Mouse (Mus musculus): ENCODE measurements around the gene Trpv6. TPM values are rescaled to one million over a fixed set of nuclear protein-coding genes. Genes with fewer than 3 reads are reported as not detected.

Trpv6 gene
- 0.31 and 0.37 TPM in 2 replicates for polyA plus RNA-seq (2014; fragmentation: Nextera tagmentation; extraction: Ambion mirVana)

GRCm38 (mm10) chr6:41636178-41636577 is at the start of gene Trpv6:
Gene Trpv6 (minus strand): TSS chr6:41636405.
- H3K4me2 ChIP-seq (ENCODE audit: low read depth), result no peak within 1 kb of the TSS
- 26% methylated on average over 5 of the region's 5 CpGs for WGBS
- ATAC-seq (ENCODE audit: insufficient read depth, low FRiP score, low TSS enrichment), result no peak

GRCm38 (mm10) chr6:41685596-41685995 is 49.4 kb upstream of the Trpv6 start:
- H3K27me3 ChIP-seq (ENCODE audit: control insufficient read depth, insufficient read depth, low read length), result no peaks in the 10 kb centered on the region
- no peak overlapping the region for H3K4me2 ChIP-seq (ENCODE audit: low read depth)
- H3K27ac ChIP-seq (ENCODE audit: low read depth, low read length), result no peak overlapping the region
- no peak overlapping the region for H3K9ac ChIP-seq (ENCODE audit: low read length)
- H3K4me3 ChIP-seq (ENCODE audit: low read depth, low read length), result no peak overlapping the region
- ATAC-seq (ENCODE audit: insufficient read depth, low FRiP score, low TSS enrichment), result no peak
- H3K9me3 ChIP-seq (ENCODE audit: control insufficient read depth, low read length), result no peaks in the 10 kb centered on the region
- H3K36me3 ChIP-seq (ENCODE audit: control insufficient read depth, insufficient read depth, low read length), result no peaks in the 10 kb centered on the region
- H3K4me1 ChIP-seq (ENCODE audit: control insufficient read depth, insufficient read depth, low read length), result no peaks in the 10 kb centered on the region
- 78% methylated on average over 3 of the region's 3 CpGs for WGBS
- no peak for DNase-seq (ENCODE audit: low spot score)

More at GRCm38 (mm10) chr6:41636178-41636577, at the start of gene Trpv6:
- H3K27ac ChIP-seq (ENCODE audit: low read depth, low read length), result no peak within 1 kb of the TSS
- H3K4me1 ChIP-seq (ENCODE audit: control insufficient read depth, insufficient read depth, low read length), result no peaks in the 10 kb centered on the region
- H3K9ac ChIP-seq (ENCODE audit: low read length), result no peak within 1 kb of the TSS
- no peaks in the 10 kb centered on the region for H3K9me3 ChIP-seq (ENCODE audit: control insufficient read depth, low read length)
- no peak for DNase-seq (ENCODE audit: low spot score)
- no peak within 1 kb of the TSS for H3K4me3 ChIP-seq (ENCODE audit: low read depth, low read length)
- no peaks in the 10 kb centered on the region for H3K36me3 ChIP-seq (ENCODE audit: control insufficient read depth, insufficient read depth, low read length)
- H3K27me3 ChIP-seq (ENCODE audit: control insufficient read depth, insufficient read depth, low read length), result no peaks in the 10 kb centered on the region

DNA sequence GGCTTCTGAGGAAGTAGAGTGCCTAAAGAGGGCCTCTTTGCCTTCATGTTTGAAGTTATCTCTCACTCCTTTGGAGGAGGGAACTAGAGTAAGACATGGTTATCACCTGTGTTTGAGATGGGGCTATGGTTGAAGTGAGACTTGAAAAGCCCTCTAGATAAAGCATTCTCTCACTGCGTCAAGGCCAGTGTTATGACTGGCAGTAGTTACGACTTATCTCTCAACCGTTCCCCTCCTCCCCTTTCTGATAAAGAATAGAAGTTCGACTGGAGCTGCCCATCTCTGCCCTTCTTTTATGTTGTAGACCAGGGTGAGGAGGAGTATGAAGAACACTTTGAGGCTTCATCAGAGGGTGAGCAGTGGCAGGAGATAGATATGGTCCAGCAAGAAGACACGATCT is 48.7 kb upstream of the Trpv6 start:
- 91% methylated on average over 5 of the region's 5 CpGs for WGBS
- H3K9me3 ChIP-seq (ENCODE audit: control insufficient read depth, low read length), result no peaks in the 10 kb centered on the region
- H3K27me3 ChIP-seq (ENCODE audit: control insufficient read depth, insufficient read depth, low read length), result no peaks in the 10 kb centered on the region
- no peaks in the 10 kb centered on the region for H3K36me3 ChIP-seq (ENCODE audit: control insufficient read depth, insufficient read depth, low read length)
- H3K9ac ChIP-seq (ENCODE audit: low read length), result no peak overlapping the region
- H3K4me2 ChIP-seq (ENCODE audit: low read depth), result no peak overlapping the region
- no peak for DNase-seq (ENCODE audit: low spot score)
- no peak overlapping the region for H3K4me3 ChIP-seq (ENCODE audit: low read depth, low read length)
- H3K27ac ChIP-seq (ENCODE audit: low read depth, low read length), result no peak overlapping the region
- no peaks in the 10 kb centered on the region for H3K4me1 ChIP-seq (ENCODE audit: control insufficient read depth, insufficient read depth, low read length)
- ATAC-seq (ENCODE audit: insufficient read depth, low FRiP score, low TSS enrichment), result no peak

DNA sequence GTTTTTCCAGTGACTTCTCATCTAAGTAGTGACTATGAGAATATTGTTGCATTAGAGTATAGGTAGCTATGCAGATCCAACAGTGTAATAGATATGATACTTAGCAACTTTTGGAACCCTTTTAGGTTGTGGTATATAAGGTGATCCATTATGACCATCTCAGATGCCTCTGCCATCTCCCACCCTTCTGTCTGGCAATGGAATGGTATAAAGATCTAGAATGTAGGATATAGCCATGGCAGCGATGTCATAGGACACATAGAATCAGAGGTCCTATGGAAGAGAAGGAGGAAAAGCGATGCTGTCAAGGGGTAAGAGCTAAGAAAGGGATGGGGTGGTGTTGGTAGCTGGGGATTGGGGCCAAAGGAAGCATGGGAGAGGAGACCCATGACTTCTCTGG is 47.9 kb upstream of the Trpv6 start, which contains the start of gene Llcfc1:
Llcfc1 (plus strand) TSS at position 301 of the 400 bp plus-strand sequence.
- Histone ChIP-seq H3K27ac (ENCODE audit: low read depth, low read length) (no peak within 1 kb of the TSS), H3K9me3 (ENCODE audit: control insufficient read depth, low read length) (no peaks in the 10 kb centered on the region), H3K4me3 (ENCODE audit: low read depth, low read length) (no peak within 1 kb of the TSS), H3K4me2 (ENCODE audit: low read depth) (no peak within 1 kb of the TSS), H3K4me1 (ENCODE audit: control insufficient read depth, insufficient read depth, low read length) (no peaks in the 10 kb centered on the region), H3K27me3 (ENCODE audit: control insufficient read depth, insufficient read depth, low read length) (no peaks in the 10 kb centered on the region), H3K36me3 (ENCODE audit: control insufficient read depth, insufficient read depth, low read length) (no peaks in the 10 kb centered on the region), H3K9ac (ENCODE audit: low read length) (no peak within 1 kb of the TSS)
- ATAC-seq (ENCODE audit: insufficient read depth, low FRiP score, low TSS enrichment), result no peak
- WGBS, result 84% methylated on average over 2 of the region's 2 CpGs
- DNase-seq (ENCODE audit: low spot score), result no peak

DNA sequence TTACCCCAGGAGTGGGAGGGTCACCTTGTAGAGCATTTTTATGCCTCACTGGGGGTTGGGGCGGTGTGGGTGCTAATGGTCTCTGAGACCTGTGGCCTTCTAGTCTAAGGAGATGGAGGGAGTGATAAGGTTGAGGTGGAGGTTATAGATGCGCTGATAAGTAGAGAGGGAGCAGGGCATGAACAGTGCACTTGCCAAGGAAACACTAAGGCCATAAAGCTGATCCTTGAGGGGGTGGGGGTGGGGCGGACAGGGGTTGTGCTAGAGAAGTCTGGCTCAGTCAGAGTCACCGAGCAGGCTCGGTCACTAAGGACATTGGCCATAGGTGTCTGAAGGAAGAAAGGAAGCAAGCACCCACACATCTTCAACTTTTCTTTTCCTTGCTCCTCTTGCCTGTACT is 45.5 kb upstream of the Trpv6 start:
- Histone ChIP-seq H3K4me3 (ENCODE audit: low read depth, low read length) (no peak overlapping the region), H3K4me1 (ENCODE audit: control insufficient read depth, insufficient read depth, low read length) (no peaks in the 10 kb centered on the region), H3K4me2 (ENCODE audit: low read depth) (no peak overlapping the region), H3K36me3 (ENCODE audit: control insufficient read depth, insufficient read depth, low read length) (no peaks in the 10 kb centered on the region), H3K27ac (ENCODE audit: low read depth, low read length) (no peak overlapping the region), H3K27me3 (ENCODE audit: control insufficient read depth, insufficient read depth, low read length) (no peaks in the 10 kb centered on the region), H3K9ac (ENCODE audit: low read length) (no peak overlapping the region), H3K9me3 (ENCODE audit: control insufficient read depth, low read length) (no peaks in the 10 kb centered on the region)
- 85% methylated on average over 5 of the region's 5 CpGs for WGBS
- no peak for ATAC-seq (ENCODE audit: insufficient read depth, low FRiP score, low TSS enrichment)
- no peak for DNase-seq (ENCODE audit: low spot score)

- Histone ChIP-seq H3K9ac (ENCODE audit: low read length) (no peak within 1 kb of the TSS), H3K36me3 (ENCODE audit: control insufficient read depth, insufficient read depth, low read length) (no peaks in the 10 kb centered on the region), H3K4me3 (ENCODE audit: low read depth, low read length) (no peak within 1 kb of the TSS), H3K4me1 (ENCODE audit: control insufficient read depth, insufficient read depth, low read length) (no peaks in the 10 kb centered on the region), H3K27ac (ENCODE audit: low read depth, low read length) (no peak within 1 kb of the TSS), H3K27me3 (ENCODE audit: control insufficient read depth, insufficient read depth, low read length) (no peaks in the 10 kb centered on the region), H3K9me3 (ENCODE audit: control insufficient read depth, low read length) (no peaks in the 10 kb centered on the region), H3K4me2 (ENCODE audit: low read depth) (no peak within 1 kb of the TSS)
- ATAC-seq (ENCODE audit: insufficient read depth, low FRiP score, low TSS enrichment), result no peak
- 77% methylated on average over 1 of the region's 1 CpGs for WGBS
- DNase-seq (ENCODE audit: low spot score), result no peak
These were observed 44.5 kb upstream of the Trpv6 start, which contains the start of gene Trpv5 for GRCm38 (mm10) chr6:41680669-41681068. Gene Trpv5 (minus strand): TSS chr6:41680769.

GRCm38 (mm10) chr6:41676530-41676929 is 40.3 kb upstream of the Trpv6 start:
- ATAC-seq (ENCODE audit: insufficient read depth, low FRiP score, low TSS enrichment), result no peak
- Histone ChIP-seq H3K9ac (ENCODE audit: low read length) (no peak overlapping the region), H3K27me3 (ENCODE audit: control insufficient read depth, insufficient read depth, low read length) (no peaks in the 10 kb centered on the region), H3K4me3 (ENCODE audit: low read depth, low read length) (no peak overlapping the region), H3K36me3 (ENCODE audit: control insufficient read depth, insufficient read depth, low read length) (no peaks in the 10 kb centered on the region), H3K27ac (ENCODE audit: low read depth, low read length) (no peak overlapping the region), H3K4me2 (ENCODE audit: low read depth) (no peak overlapping the region), H3K9me3 (ENCODE audit: control insufficient read depth, low read length) (no peaks in the 10 kb centered on the region), H3K4me1 (ENCODE audit: control insufficient read depth, insufficient read depth, low read length) (no peaks in the 10 kb centered on the region)
- 98% methylated on average over 2 of the region's 2 CpGs for WGBS
- DNase-seq (ENCODE audit: low spot score), result no peak

DNA sequence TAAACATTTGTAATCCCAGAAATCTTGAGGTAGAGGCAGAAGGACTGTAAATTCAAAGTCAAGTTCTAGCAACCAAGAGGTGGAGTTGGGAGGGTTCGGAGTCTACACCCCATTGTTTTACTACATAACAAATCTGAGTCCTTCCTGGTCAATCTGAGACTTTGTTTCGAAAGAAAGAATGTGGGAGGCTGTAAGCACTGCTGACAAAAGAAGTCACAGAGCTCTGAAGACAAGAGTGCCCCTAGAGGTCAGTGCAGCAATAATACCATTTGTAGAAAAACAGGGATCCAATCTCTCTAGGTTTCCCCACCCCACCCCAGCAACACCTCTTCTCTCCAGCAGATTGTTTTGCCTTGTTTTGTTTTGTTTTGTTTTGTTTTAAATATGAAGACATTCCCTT is 26.1 kb upstream of the Trpv6 start:
- DNase-seq (ENCODE audit: low spot score), result no peak
- Histone ChIP-seq H3K9ac (ENCODE audit: low read length) (no peak overlapping the region), H3K9me3 (ENCODE audit: control insufficient read depth, low read length) (no peaks in the 10 kb centered on the region), H3K4me2 (ENCODE audit: low read depth) (no peak overlapping the region), H3K4me3 (ENCODE audit: low read depth, low read length) (no peak overlapping the region), H3K4me1 (ENCODE audit: control insufficient read depth, insufficient read depth, low read length) (no peaks in the 10 kb centered on the region), H3K36me3 (ENCODE audit: control insufficient read depth, insufficient read depth, low read length) (no peaks in the 10 kb centered on the region), H3K27me3 (ENCODE audit: control insufficient read depth, insufficient read depth, low read length) (no peaks in the 10 kb centered on the region), H3K27ac (ENCODE audit: low read depth, low read length) (no peak overlapping the region)
- no peak for ATAC-seq (ENCODE audit: insufficient read depth, low FRiP score, low TSS enrichment)
- WGBS, result 37% methylated on average over 2 of the region's 2 CpGs

- DNase-seq (ENCODE audit: low spot score) (no peak), ATAC-seq (ENCODE audit: insufficient read depth, low FRiP score, low TSS enrichment) (no peak)
- Histone ChIP-seq H3K27ac (ENCODE audit: low read depth, low read length) (no peak overlapping the region), H3K4me1 (ENCODE audit: control insufficient read depth, insufficient read depth, low read length) (no peaks in the 10 kb centered on the region), H3K4me2 (ENCODE audit: low read depth) (no peak overlapping the region), H3K4me3 (ENCODE audit: low read depth, low read length) (no peak overlapping the region), H3K27me3 (ENCODE audit: control insufficient read depth, insufficient read depth, low read length) (no peaks in the 10 kb centered on the region), H3K36me3 (ENCODE audit: control insufficient read depth, insufficient read depth, low read length) (no peaks in the 10 kb centered on the region), H3K9me3 (ENCODE audit: control insufficient read depth, low read length) (no peaks in the 10 kb centered on the region), H3K9ac (ENCODE audit: low read length) (no peak overlapping the region)
- 81% methylated on average over 1 of the region's 1 CpGs for whole genome bisulfite sequencing
These were observed 22.3 kb upstream of the Trpv6 start for GRCm38 (mm10) chr6:41658487-41658886.
